Mouse (Mus musculus): ENCODE measurements around the gene Olfr705. TPM values are rescaled to one million over a fixed set of nuclear protein-coding genes. Genes with fewer than 3 reads are reported as not detected.
"Not testable (repeated sequence)": the region's sequence is repeated elsewhere in the genome, so short reads cannot be mapped to it uniquely, and the experiment has no call there.

The Olfr705 gene
- polyA plus RNA-seq (2015; fragmentation: Nextera tagmentation; extraction: Ambion mirVana): not detected in 2 replicates

DNA sequence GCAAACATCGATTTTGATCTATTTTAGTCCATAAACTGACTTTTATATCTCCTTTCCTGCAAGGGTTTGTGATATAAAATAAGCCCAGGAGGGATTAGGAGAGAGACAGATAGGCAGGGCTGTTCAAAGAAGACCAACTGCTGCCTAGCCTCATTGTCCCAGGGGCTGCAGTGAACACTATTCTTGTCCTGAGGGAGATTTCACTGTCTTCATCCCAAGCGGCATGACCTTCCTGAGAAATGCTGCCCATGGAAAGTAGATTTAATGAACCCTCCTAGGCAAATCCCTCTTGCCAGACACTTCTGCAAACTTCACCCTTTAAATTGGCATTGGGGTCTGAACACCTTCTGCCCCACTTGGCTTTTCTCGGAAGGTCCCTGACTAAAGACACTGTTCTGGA is at the start of gene Olfr705:
Olfr705 (minus strand) TSS at position 101 of the 400 bp plus-strand sequence.
- WGBS: 82% methylated on average over 3 of the region's 3 CpGs
- no peaks in the 10 kb centered on the region for H3K36me3 ChIP-seq (ENCODE audit: control insufficient read depth, insufficient read depth, low read length)
- no peaks in the 10 kb centered on the region for H3K9me3 ChIP-seq (ENCODE audit: control insufficient read depth, low read length)
- no peak within 1 kb of the TSS for H3K4me2 ChIP-seq (replicated peaks; ENCODE audit: low read depth)
- DNase-seq (ENCODE audit: low spot score): no peak
- no peak for TF ChIP-seq EP300 (optimal IDR thresholded peaks at IDR 0.05)
- no peak for TF ChIP-seq CTCF (IDR thresholded peaks at IDR 0.05; ENCODE audit: low read depth)
- no peak for ATAC-seq (ENCODE audit: low FRiP score, low TSS enrichment)
- H3K4me1 ChIP-seq (replicated peaks; ENCODE audit: control insufficient read depth, insufficient read depth): no peaks in the 10 kb centered on the region
- H3K4me3 ChIP-seq (ENCODE audit: low read depth, low read length): no peak within 1 kb of the TSS
- no peak within 1 kb of the TSS for H3K27ac ChIP-seq (replicated peaks)
- H3K9ac ChIP-seq (ENCODE audit: low read length): no peak within 1 kb of the TSS
- H3K27me3 ChIP-seq (ENCODE audit: control insufficient read depth, insufficient read depth, low read length): no peaks in the 10 kb centered on the region

DNA sequence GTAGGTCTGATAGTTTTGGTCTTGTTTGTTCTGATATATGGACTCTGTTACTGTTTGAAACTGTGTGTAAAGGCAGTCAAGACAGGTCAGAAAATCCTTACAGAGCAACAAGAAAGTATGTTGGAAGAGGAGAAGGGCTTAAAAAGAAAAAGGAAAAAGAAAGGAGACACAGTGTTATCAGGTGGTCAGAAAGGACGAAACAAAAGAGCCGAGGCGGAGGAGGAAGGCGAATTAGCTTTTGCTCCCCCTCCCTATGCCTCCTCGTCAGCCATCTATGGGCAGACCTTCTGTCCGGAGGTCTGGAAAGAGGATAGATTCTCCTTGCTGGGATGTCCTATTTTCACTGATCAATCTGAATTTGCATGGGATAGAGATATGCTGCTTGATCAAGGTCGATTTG is 44.3 kb upstream of the Olfr705 start:
- H3K4me3 ChIP-seq (ENCODE audit: low read depth, low read length); H3K27me3 ChIP-seq (ENCODE audit: control insufficient read depth, insufficient read depth, low read length); DNase-seq (ENCODE audit: low spot score); H3K9me3 ChIP-seq (ENCODE audit: control insufficient read depth, low read length); H3K4me1 ChIP-seq (replicated peaks; ENCODE audit: control insufficient read depth, insufficient read depth); H3K36me3 ChIP-seq (ENCODE audit: control insufficient read depth, insufficient read depth, low read length); H3K9ac ChIP-seq (ENCODE audit: low read length); H3K27ac ChIP-seq (replicated peaks); H3K4me2 ChIP-seq (replicated peaks; ENCODE audit: low read depth); ATAC-seq (ENCODE audit: low FRiP score, low TSS enrichment): not testable (repeated sequence)
- 86% methylated on average over 6 of the region's 7 CpGs for WGBS

DNA sequence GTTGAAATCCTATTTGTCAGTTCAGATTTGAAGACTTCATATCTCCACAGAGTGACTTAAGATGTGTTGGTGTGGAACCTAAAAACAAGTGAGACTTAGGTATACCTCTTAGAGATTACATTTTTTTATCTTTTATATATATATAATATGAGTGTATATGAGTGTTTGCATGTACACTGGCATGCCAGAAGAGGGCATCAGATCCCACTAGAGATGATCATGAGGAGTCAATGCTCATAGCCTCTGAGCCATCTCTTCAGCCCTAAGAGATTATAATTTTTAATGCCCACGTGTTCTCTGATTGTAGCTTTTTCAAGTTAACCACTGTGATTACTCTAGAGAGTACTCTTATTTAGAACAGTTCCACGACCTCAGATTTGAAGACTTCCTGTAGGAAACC is 31.0 kb upstream of the Olfr705 start, which contains the start of gene Olfr1532-ps1:
Olfr1532-ps1 (plus strand) TSS at position 326 of the 400 bp plus-strand sequence.
- Histone ChIP-seq H3K27ac (replicated peaks) (no peak within 1 kb of the TSS), H3K27me3 (ENCODE audit: control insufficient read depth, insufficient read depth, low read length) (no peaks in the 10 kb centered on the region), H3K9me3 (ENCODE audit: control insufficient read depth, low read length) (no peaks in the 10 kb centered on the region), H3K9ac (ENCODE audit: low read length) (no peak within 1 kb of the TSS), H3K36me3 (ENCODE audit: control insufficient read depth, insufficient read depth, low read length) (no peaks in the 10 kb centered on the region), H3K4me2 (replicated peaks; ENCODE audit: low read depth) (no peak within 1 kb of the TSS), H3K4me1 (replicated peaks; ENCODE audit: control insufficient read depth, insufficient read depth) (no peaks in the 10 kb centered on the region), H3K4me3 (ENCODE audit: low read depth, low read length) (no peak within 1 kb of the TSS)
- 61% methylated on average over 2 of the region's 2 CpGs for WGBS
- ATAC-seq (ENCODE audit: low FRiP score, low TSS enrichment): no peak
- DNase-seq (ENCODE audit: low spot score): no peak
- no peak for TF ChIP-seq EP300 (optimal IDR thresholded peaks at IDR 0.05)
- no peak for TF ChIP-seq CTCF (IDR thresholded peaks at IDR 0.05; ENCODE audit: low read depth)

DNA sequence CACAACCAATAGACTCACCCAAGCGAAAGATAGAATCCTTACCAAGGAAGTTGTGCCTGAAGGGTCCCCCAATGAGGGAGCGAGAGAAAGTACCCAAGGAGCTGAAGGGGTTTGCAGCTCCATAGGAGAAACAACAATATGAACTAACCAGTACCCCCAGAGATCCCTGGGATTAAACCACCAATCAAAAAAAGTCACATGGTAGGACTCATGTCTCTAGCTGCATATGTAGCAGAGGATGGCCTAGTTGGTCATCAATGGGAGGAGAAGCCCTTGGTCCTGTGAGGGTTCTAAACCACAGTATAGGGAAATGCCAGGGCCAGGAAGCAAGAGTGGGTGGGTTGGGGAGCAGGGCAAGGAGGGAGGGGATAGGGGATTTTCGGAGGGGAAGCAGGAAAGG is 24.4 kb upstream of the Olfr705 start, which contains the start of gene Olfr707:
Olfr707 (minus strand) TSS at position 101 of the 400 bp plus-strand sequence.
- not testable (repeated sequence) for H3K27me3 ChIP-seq (ENCODE audit: control insufficient read depth, insufficient read depth, low read length); H3K4me1 ChIP-seq (replicated peaks; ENCODE audit: control insufficient read depth, insufficient read depth); H3K27ac ChIP-seq (replicated peaks); H3K36me3 ChIP-seq (ENCODE audit: control insufficient read depth, insufficient read depth, low read length); ATAC-seq (ENCODE audit: low FRiP score, low TSS enrichment); H3K9me3 ChIP-seq (ENCODE audit: control insufficient read depth, low read length); H3K4me2 ChIP-seq (replicated peaks; ENCODE audit: low read depth); H3K4me3 ChIP-seq (ENCODE audit: low read depth, low read length); H3K9ac ChIP-seq (ENCODE audit: low read length); DNase-seq (ENCODE audit: low spot score)
- 87% methylated on average over 3 of the region's 3 CpGs for WGBS

DNA sequence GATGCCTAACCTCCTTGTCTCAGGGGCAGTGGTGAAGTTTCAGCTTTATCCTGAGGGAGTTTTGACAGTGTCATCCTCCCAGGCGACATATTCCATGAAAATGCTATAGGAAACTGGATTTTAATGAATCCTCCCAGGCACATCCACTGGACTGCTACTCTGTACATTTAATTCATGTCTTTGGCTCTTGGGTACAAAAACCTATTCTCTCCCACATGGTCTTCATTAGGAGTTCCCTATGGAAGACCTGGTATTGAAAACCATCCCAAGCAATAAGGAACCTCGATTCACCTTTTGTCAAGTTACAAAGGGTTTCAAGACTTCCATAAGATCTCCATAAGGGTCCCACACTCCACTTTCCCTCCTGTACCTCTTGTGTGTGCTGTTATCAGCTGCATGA is 11.4 kb upstream of the Olfr705 start, which contains the start of gene Olfr706:
Olfr706 (minus strand) TSS at position 101 of the 400 bp plus-strand sequence.
- Histone ChIP-seq H3K27me3 (ENCODE audit: control insufficient read depth, insufficient read depth, low read length) (no peaks in the 10 kb centered on the region), H3K4me1 (replicated peaks; ENCODE audit: control insufficient read depth, insufficient read depth) (no peaks in the 10 kb centered on the region), H3K4me2 (replicated peaks; ENCODE audit: low read depth) (no peak within 1 kb of the TSS), H3K9me3 (ENCODE audit: control insufficient read depth, low read length) (no peaks in the 10 kb centered on the region), H3K9ac (ENCODE audit: low read length) (no peak within 1 kb of the TSS), H3K36me3 (ENCODE audit: control insufficient read depth, insufficient read depth, low read length) (no peaks in the 10 kb centered on the region), H3K4me3 (ENCODE audit: low read depth, low read length) (no peak within 1 kb of the TSS), H3K27ac (replicated peaks) (no peak within 1 kb of the TSS)
- no peak for ATAC-seq (ENCODE audit: low FRiP score, low TSS enrichment)
- 85% methylated on average over 2 of the region's 2 CpGs for WGBS
- DNase-seq (ENCODE audit: low spot score): no peak
- TF ChIP-seq EP300 (optimal IDR thresholded peaks at IDR 0.05): no peak
- no peak for TF ChIP-seq CTCF (IDR thresholded peaks at IDR 0.05; ENCODE audit: low read depth)

DNA sequence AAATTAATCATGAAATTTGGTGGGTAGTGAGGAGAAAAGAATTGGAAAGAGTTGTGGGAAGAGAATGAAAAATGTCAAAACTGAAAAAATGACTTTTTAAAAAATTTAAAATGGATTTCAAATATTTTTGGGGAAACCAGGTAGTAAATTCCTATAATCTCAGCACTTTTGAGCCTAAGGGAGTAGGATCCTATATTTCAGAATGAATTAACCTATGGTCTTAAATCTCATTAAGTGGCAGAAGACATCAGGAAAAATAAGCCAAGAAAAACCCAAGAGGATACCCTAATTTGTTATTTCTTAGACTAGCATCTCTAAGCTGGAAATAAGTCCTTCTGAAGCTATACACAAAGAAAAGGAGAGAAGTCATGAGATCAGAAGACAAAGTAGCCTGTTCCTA is 13.8 kb downstream of the Olfr705 start, which contains the start of gene Olfr704:
Olfr704 (plus strand) TSS at position 301 of the 400 bp plus-strand sequence.
- Histone ChIP-seq H3K27me3 (ENCODE audit: control insufficient read depth, insufficient read depth, low read length) (no peaks in the 10 kb centered on the region), H3K9me3 (ENCODE audit: control insufficient read depth, low read length) (no peaks in the 10 kb centered on the region), H3K4me2 (replicated peaks; ENCODE audit: low read depth) (no peak within 1 kb of the TSS), H3K27ac (replicated peaks) (no peak within 1 kb of the TSS), H3K36me3 (ENCODE audit: control insufficient read depth, insufficient read depth, low read length) (no peaks in the 10 kb centered on the region), H3K9ac (ENCODE audit: low read length) (no peak within 1 kb of the TSS), H3K4me3 (ENCODE audit: low read depth, low read length) (no peak within 1 kb of the TSS), H3K4me1 (replicated peaks; ENCODE audit: control insufficient read depth, insufficient read depth) (no peaks in the 10 kb centered on the region)
- TF ChIP-seq EP300 (optimal IDR thresholded peaks at IDR 0.05) (no peak), CTCF (IDR thresholded peaks at IDR 0.05; ENCODE audit: low read depth) (no peak)
- DNase-seq (ENCODE audit: low spot score) (no peak), ATAC-seq (ENCODE audit: low FRiP score, low TSS enrichment) (no peak)

Data from stomach, postnatal 0 days (tissue).